Mouse (Mus musculus) lung, postnatal 10 days (tissue): ENCODE results near the gene Gcc2.
"Not testable (repeated sequence)": the region's sequence is repeated elsewhere in the genome, so short reads cannot be mapped to it uniquely, and the experiment has no call there.

Source experiments
- DNase-seq: peaks from one replicate; pipeline ENCODE4 v3.0.0; 2021

Gcc2 gene

DNA sequence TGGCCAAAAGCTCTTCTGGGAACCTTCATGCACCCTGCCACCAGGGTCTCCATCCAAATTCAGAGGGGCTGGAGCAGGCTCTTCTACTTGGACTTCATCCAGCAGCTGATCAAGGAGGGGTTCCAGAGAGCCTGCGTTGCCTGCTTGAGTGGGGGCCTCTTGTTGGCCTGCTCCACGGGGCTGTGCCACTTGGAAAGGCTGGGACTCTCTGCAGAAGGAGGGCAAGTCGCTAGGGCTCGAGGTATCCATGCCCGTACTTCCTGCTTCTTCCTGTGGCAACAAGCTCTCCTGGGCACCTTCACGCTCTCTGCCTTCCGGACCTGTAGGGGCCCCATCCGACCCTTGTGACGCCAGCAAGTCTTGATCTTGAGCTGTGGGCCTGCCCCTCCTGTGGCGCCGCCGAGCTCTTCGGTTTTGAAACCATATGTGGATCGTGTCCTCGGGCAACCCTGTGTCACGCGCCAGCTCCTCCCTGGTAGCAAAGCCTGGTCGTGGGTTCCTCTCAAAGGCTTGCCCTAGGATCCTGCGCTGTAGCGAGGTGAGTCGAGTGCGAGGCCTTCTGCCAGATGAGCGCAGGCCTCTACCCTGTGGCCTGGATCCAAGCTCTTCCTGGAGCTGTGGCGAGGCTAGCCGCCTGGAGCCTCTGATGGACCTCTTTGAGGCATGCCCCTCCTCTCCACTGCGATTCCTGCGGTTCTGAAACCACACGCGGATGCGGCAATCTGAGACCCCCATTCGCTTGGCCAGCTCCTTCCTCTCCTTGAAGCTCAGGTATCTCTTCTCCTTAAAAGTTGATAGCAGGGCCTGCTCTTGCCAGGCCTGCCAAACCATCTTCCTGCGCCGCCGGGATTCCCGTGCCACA is 23.3 kb upstream of the Gcc2 start:
- DNase-seq, result peak; percentile 86

DNA sequence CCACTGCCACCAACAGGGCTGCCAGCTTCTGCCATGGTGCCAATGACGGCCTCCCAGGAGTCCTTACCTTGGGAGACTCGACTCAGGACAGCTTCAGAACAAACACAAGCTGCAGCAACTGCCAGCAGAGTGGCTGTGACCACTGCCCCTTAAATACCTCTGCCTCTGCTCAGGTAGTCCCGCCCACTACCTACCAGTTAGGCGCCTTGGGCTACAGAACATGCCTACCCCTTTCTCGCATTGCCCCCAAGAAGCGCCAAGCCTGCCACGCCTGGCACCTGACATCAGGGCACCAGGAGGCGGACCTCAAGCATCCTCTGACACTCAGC is 22.7 kb upstream of the Gcc2 start, which contains the start of gene Duxf3:
Gene Duxf3, minus strand, starts transcription at position 35 of the 329 bp plus-strand sequence.
- not testable (repeated sequence) for DNase-seq

DNA sequence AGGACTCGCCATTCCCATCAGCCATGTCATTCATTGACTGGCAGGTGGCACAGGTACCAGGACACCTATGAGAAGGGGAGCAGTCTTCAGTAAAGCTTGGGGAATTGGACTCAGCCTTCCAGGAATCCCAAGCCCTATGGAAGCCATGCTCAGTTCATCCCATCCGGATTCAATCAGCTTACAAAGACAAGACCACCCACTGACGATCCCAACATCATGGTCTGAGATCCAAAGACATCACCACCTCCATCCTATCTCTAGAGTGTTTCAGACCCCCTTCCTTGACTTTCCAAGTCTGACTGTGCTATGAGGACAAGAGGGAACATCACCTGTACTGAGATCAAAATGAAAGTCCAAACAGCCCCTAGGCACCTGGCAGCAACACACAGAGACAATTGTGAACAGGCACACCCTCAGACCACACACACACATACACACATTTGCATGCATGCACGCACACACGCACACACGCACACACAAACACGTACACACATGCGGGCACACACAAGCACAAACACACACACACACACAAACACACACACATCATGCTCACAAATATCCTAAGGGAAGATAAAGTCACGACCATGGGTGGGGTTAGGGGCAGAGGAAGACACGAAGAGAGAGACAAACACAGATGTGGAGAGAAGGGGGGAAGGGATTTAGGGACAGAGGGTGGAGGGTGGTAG is 22.1 kb upstream of the Gcc2 start:
- DNase-seq, result not testable (repeated sequence)

DNA sequence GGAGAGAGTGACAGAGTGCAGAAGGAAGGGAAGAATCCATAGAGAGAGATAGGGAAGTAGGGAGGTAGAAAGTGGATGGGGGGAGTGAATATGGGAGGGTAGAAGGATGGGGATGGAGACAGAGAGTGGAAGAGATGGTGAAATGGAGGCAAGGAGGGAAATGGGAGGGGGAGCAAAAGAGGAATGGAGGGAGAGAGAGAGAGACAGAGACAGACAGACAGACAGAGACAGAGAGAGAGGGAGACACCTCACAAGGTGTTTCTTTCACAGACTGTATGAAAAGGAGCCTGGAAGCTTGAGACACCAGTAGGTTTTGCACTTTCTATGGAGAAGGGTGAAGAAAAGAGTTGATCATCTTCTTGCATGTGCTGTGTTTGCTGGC is 21.6 kb upstream of the Gcc2 start:
- DNase-seq, result not testable (repeated sequence)

DNA sequence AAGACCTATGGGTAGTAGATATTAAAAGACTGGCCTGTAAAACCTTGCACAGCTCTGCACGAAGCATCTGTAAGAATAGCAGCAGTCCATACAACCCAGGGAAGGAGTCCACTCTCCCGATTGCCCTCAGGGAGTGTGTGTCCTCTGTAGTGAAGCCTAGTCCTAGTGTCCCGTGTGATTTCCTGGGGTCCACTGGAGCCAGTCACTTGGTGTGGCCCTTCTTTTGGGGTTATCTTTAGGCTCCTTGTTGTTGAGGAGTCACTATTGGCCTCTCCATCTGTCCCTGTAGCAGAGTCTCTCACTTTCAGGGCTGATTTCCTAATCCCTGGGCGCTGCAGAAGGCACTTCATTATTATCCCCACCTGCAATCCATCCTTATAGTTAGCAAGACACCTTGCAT is 20.3 kb upstream of the Gcc2 start:
- not testable (repeated sequence) for DNase-seq

DNA sequence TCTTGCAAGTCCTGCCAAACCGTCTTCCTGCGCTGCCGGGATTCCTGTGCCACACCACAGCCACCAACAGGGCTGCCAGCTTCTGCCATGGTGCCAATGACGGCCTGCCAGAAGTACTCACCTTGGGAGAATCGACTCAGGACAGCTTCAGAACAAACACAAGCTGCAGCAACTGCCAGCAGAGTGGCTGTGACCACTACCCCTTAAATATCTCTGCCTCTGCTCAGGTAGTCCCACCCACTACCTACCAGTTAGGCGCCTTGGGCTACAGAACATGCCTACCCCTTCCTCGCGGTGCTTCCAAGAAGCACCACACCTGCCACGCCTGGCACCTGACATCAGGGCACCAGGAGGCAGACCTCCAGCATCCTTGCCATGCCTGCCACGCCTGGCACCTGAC is 18.7 kb upstream of the Gcc2 start, which contains the start of gene Gm4981:
Gene Gm4981, minus strand, starts transcription at position 89 of the 400 bp plus-strand sequence.
- DNase-seq, result no peak

DNA sequence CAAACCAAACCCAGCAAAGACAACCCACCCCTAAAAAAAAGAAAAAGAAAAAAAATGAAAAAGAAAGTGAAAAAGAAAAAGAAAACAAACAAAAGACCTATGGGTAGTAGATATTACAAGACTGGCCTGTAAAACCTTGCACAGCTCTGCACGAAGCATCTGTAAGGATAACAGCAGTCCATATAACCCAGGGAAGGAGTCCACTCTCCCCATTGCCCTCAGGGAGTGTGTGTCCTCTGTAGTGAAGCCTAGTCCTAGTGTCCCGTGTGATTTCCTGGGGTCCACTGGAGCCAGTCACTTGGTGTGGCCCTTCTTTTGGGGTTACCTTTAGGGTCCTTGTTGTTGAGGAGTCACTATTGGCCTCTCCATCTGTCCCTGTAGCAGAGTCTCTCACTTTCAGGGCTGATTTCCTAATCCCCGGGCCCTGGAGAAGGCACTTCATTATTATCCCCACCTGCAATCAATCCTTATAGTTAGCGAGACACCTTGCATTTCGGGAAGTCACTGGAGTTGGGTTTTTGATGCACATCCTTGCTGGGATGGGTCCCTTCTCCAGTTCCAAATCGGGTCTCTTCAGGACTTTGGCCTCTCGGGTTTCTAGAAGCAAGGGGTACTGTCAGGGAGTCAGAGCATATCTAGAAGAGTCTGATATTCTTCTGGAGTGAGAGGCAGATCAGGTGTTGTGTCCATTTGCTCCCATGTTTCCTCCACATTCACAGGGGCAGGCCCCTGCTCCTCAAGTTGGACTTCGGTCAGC is 16.1 kb upstream of the Gcc2 start:
- peak; percentile 59 for DNase-seq

DNA sequence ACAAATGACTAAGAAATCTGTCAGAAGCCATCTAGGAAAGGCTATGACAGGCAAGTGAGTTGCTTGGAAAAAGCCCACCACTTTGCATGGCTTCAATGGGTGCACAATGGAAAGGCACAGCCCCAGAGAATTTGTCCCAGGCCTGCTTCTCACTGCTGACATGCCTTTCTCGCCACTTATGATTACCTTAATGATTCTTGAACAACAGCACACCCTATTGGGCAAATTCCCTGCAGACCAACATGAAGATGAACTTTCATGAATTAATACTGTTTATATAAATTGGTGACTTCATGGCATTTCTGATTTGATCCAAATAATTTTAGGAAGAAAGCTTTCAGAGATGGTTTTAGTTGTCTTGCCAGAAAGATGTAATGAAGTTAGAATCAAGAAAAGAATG is 5.8 kb upstream of the Gcc2 start:
- no peak for DNase-seq

DNA sequence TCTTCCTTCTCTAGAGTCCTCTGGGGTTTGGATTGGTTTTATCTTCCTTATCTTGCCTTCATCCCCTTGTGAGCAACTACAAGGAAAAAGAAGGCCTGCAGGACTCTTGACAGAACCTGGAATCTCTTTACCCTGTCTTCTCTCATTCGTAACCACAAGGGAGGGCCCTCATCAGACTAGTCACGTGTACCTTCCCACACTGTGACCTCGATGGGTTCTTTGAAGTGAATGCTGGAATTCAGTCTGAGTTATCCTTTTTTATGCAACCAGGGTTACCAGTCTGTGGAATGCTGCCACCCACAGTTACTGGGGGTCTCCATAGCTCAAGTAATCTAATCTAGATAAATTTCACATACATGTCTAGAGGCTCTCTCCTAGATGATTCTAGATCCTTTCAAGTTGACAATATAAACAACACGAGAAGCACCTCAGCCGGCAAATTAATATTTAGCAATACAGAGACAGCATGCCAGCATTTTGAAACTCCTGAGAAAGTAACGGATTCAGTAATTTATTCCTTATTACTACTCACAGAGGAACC is 592 bp upstream of the Gcc2 start:
- no peak for DNase-seq

DNA sequence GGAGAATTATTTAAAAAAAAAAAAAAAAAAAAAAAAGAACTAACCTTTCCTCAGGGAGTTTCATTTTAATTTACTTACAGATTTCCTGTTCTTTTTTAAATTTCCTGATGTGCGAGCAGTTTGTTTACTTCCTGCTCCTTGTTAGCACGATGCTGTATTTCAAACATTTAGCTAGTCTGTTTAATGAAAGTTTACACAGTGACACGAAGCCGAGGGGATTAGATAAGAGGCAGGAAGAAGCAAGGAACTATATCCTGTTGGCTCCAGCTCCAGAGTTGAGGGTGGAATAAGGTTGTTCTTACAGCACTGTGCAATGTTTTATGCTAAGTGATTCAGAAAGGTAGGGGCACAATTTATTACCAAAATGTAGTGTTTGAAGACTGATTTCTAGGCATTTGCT is 657 bp downstream of the Gcc2 start:
- peak; percentile 62 for DNase-seq

DNA sequence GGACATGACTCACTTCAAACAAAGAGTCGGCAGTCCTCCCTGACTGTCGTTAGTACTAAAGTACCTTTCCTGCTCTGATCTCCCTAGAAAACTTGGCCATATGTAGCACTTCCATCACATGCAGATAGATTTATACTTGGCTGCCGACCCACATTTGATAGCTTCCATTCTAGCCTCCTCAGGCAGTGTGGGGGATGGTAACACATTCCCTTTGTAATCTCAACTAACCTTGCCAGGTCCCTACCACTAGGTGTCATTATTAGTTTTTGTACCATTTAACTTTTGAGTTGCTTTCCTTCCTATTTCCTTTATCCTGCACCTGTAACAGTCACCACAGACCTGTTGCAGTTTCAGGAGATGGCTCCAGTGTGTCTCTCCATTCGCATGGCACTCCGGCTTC is 3.2 kb downstream of the Gcc2 start:
- DNase-seq, result no peak

DNA sequence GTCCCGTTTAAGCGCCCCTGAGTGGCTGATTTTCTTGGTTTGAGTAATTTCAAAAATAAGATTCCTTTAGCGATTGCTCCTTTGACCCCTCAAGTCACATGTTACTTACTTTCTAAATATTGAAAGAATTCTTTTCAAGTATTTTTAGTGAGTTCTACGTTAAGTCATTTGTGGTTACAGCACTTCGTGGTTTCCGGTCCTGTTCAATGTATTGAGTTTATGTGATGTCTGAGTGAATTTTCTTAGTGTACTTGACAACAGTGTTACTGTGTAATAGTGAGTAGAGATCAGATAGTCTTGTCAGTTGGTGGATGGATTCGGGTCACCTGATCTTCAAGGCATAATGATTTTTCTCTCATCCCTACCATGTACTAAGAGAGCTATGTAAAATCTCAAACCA is 26.9 kb downstream of the Gcc2 start:
- DNase-seq, result no peak

DNA sequence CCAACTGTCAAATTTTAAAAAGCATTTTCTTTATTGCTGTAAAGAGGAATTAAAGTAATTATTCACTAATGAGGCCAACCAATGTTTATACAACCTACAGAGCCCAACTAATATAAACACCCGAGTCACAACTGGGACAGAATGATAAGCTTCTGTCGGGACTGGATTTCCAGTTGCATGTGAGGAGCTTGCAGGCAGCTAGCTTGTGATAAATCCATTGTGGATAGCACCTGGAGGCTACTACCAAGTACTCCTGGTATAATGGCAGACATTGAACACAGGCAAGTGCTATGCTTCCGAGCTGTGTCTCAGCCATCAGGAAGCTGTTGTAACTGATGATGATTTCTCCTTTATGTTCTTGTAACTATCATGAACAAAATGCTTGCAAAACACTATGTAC is 35.4 kb downstream of the Gcc2 start:
- no peak for DNase-seq

DNA sequence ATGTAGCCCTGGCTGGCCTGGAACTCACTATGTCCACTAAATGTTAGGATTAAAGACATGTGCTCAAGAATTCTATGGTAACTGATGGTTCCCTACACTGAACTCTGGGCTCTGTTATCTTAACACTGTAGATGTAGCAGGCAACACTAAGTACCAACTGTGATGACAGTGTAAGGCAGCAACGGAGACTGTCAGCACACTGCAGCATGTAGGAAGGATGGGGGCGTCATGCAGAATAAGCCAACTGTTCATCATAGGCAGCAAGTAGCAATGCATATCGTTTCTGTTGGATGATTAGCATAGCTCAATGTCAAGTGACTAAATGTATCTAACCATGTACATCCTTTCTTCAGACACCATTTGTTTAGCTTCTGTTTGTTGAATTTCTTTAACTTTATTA is 38.9 kb downstream of the Gcc2 start:
- DNase-seq, result no peak

DNA sequence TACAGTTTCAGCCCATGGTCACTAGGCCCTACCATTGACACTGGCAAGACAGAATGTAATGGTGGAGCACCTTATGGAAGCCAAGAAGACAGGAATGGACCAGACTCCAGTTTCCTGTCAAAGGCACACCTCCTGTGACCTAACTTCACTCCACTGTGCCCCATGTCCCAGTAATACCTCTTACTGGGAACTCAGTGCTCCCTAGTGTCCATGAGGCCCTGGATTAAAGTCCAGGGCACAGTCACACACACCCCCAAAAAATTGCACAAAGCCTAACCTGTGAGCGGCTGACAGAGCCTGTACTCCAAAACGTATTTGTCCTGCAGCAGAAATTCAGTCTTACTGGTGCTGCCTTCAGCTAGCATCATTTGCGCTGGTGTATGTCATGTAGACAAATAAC is 40.3 kb downstream of the Gcc2 start:
- DNase-seq, result no peak

DNA sequence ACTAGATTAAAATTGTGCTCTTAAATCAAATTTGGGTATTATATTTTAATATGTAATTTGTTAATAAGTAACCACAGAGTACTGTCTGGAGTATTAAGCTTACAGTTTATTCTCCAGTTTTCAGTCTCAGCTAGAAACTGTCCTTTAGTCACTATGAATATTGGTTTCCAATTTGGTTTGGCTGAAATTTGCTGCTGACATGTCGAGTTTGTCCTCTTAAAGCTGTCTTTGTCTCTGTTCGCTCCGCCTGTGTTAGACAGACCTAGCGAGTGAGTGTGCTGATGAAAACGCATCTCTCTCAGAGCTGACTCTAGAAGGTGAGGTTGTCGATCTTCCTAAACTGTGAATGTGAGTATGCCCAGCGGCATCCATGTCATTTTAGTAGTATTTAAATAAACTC is 49.7 kb downstream of the Gcc2 start:
- no peak for DNase-seq

DNA sequence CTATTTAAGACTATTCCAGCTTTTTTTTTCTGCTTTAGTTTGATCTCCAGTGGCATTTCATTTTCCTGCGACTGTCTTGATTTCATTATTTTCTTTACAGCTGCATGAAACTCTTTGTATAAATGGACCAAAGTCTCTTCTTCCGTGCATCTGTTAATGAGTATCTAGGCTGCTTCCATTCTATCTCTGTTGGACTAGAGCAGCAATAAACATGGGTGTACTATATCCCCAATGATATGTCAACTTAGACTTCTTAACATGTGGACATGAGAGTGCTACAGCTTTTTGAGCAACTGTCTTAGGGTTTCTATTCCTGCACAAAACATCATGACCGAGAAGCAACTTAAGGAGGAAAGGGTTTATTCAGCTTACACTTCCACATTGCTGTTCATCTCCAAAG is 51.6 kb downstream of the Gcc2 start:
- DNase-seq, result no peak

DNA sequence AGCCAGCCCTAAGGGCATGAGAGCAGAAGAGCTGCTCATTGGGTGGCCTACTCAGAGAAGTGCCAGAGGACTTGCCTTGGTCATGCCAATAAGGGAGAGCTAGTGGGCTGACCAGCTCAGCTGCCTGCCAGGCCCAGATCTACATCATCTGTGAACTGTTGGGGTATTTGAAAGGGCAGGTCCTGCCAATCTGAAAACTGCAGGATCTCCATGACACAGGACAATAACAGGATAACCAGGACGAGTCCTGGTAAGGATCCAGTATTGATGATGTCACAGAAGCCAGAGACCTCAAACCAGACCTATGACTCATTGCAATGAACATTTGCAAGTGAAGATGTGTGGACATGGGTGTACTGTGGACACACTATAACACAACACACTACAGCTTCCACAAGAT is 55.5 kb downstream of the Gcc2 start:
- no peak for DNase-seq

DNA sequence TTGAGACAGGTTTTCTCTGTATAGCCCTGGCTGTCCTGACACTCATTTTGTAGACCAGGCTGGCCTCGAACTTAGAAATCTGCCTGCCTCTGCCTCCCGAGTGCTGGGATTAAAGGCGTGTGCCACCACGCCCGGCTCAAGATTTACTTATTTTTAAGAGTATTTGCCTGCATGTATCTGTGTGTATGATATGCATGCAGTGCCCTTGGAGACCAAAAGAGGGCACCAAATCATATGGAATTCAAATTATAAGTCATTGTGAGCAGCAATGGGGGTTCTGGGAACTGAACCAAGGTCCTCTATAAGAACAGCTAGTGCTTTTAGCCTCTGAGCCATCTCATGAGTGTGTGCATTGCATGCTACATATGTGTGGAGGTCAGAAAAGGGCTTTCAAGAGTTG is 57.6 kb downstream of the Gcc2 start:
- DNase-seq, result no peak

DNA sequence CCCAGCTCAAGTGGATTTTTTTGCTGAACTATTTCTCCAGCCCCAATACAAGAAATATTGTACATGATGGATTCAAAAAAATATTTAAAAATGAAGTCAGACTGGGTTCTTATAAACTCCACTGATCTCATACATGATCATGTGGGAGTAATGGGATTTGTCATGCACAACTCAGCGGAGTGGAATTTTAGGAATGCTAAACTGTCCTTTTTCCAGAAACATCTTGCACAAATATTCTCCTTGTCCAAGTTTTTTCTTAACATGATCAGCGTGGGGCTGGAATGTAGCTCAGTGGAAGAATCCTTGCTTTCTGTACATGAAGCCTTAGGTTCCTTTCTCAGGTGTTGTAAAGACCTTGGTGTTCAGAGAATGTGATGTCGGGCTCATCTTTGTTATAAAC is 65.6 kb downstream of the Gcc2 start:
- peak; percentile 11 for DNase-seq

DNA sequence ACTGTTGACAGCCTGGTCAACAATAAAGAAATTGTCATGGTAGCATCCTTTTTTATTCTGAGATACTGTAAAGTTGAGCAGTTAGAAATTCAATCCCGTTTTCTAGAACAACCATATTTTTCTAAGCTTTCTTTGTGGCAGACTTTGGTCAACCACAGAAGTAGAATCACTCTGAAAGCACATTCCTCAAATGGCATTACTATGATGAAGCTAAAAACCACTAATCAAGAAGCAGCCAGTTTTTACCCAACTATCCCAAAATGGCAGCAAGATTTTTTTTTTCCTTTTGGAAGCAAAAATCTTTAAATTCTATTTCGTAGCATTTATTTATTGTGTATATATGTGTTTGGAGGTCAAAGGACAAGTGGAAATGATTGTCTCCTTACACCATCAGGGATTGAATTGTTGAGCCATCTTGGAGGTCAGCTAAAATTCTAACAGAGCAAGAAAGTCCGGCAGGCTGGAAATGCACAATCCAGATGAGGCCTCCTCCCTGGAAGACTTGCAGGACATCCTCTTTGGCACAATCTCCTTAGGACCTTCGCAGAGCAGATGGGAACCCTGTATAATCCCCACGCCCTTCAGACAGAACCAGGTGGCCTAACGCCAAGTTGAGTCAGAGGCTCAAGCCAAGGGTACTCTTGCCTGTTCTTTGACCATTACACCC is 67.2 kb downstream of the Gcc2 start:
- no peak for DNase-seq

DNA sequence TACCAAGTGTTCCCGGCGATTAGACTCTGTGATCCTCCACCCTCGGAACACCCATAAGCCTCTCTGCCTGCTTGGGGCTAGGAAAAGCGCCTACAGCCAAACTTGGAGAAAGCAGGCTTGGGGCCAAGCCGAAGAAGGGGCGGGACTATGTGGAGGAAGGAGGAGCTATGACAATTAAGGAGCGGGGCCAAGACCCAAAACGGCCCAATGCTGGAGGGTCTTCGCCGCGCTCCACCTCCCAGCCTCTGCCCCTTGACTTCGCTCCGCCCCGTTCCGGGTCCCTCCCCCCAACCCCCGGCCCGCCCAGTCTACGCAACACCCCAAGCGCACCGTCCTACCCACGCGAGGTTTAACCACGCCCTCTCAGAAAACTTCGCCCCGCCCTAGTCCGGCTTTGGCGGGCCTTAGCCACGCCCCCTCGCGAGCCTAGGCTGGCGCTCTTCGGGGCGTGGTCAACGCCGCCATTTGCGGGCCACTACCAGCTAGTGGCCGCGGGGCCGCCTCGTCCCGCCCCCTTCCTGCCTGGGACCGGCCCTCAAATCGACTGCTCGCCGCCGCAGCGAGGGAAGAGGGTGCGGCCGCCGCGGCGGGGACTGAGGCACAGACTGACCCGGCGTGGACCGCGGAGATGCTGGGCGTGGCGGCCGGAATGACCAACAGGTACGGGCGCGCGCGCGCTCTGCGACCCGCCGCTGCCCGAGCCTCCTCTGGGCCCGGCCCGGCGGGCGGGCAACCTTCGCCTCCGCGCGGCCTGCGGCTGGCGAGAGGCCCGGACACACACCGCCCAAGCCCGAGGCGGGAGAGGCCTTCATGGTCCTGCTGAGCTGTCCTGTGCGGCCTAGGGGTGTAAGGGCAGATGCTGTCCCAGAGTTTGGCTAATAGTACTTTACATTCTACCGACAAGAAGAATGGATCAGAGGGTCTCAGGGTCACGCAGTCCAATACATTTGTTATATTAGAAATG is 68.0 kb downstream of the Gcc2 start, which contains the start of gene Lims1:
Gene Lims1, plus strand, starts transcription at position 439 of the 964 bp plus-strand sequence.
- peak; percentile 99 for DNase-seq
